Mouse (Mus musculus) layer of hippocampus, adult 11-12 months (tissue): Measurements from ENCODE around the gene Gm10354.
"Not testable (repeated sequence)": the region's sequence is repeated elsewhere in the genome, so short reads cannot be mapped to it uniquely, and the experiment has no call there.

Experiments used
- DNase-seq: peaks from one replicate; pipeline ENCODE4 v3.0.0; 2022; ENCODE audit warnings: low spot score

The Gm10354 gene

GRCm38 (mm10) chr5:14978835-14979234 lies at the start of gene Gm10354:
Gm10354 (minus strand) TSS chr5:14978935.
- not testable (repeated sequence) for DNase-seq

GRCm38 (mm10) chr5:15024316-15024715 lies 45.6 kb upstream of the Gm10354 start:
- not testable (repeated sequence) for DNase-seq

GRCm38 (mm10) chr5:15020067-15020466 lies 41.3 kb upstream of the Gm10354 start:
- DNase-seq: not testable (repeated sequence)

- not testable (repeated sequence) for DNase-seq
These were observed 32.2 kb upstream of the Gm10354 start for GRCm38 (mm10) chr5:15010639-15011582.

- DNase-seq: not testable (repeated sequence)
These were observed 28.2 kb upstream of the Gm10354 start for GRCm38 (mm10) chr5:15006907-15007306.

GRCm38 (mm10) chr5:15006288-15006687 lies 27.6 kb upstream of the Gm10354 start:
- DNase-seq: not testable (repeated sequence)

- DNase-seq: not testable (repeated sequence)
These were observed 26.8 kb upstream of the Gm10354 start for GRCm38 (mm10) chr5:15005584-15005983.

- not testable (repeated sequence) for DNase-seq
These were observed 26.1 kb upstream of the Gm10354 start for GRCm38 (mm10) chr5:15004569-15005562.

- not testable (repeated sequence) for DNase-seq
These were observed 19.3 kb upstream of the Gm10354 start for GRCm38 (mm10) chr5:14998077-14998476.

GRCm38 (mm10) chr5:14997556-14997955 lies 18.8 kb upstream of the Gm10354 start:
- DNase-seq: not testable (repeated sequence)

GRCm38 (mm10) chr5:14996670-14997249 lies 18.0 kb upstream of the Gm10354 start:
- not testable (repeated sequence) for DNase-seq

- not testable (repeated sequence) for DNase-seq
These were observed 15.4 kb upstream of the Gm10354 start for GRCm38 (mm10) chr5:14994124-14994523.

- not testable (repeated sequence) for DNase-seq
These were observed 11.8 kb upstream of the Gm10354 start for GRCm38 (mm10) chr5:14990375-14991158.

GRCm38 (mm10) chr5:14986649-14987387 lies 8.1 kb upstream of the Gm10354 start:
- not testable (repeated sequence) for DNase-seq

- DNase-seq: not testable (repeated sequence)
These were observed 1.4 kb downstream of the Gm10354 start for GRCm38 (mm10) chr5:14977368-14977767.

GRCm38 (mm10) chr5:14975294-14975693 lies 3.4 kb downstream of the Gm10354 start:
- not testable (repeated sequence) for DNase-seq

GRCm38 (mm10) chr5:14972841-14973240 lies 5.9 kb downstream of the Gm10354 start:
- not testable (repeated sequence) for DNase-seq

GRCm38 (mm10) chr5:14963821-14964220 lies 14.9 kb downstream of the Gm10354 start:
- not testable (repeated sequence) for DNase-seq

GRCm38 (mm10) chr5:14961502-14961901 lies 17.2 kb downstream of the Gm10354 start:
- DNase-seq: not testable (repeated sequence)
